Mouse (Mus musculus): ENCODE measurements around the gene Ogt. TPM values are rescaled to one million over a fixed set of nuclear protein-coding genes. Genes with fewer than 3 reads are reported as not detected.

Gene Ogt
- polyA plus RNA-seq, 3 experiments from 2014 or later, result 153 to 224 (median 174) TPM

Other genes with a start within 250 kb of the Ogt start
- gene Zmym3, start 219.2 kb upstream of the Ogt start, polyA plus RNA-seq (2017; shearing (Covaris generic)), result 10 to 100 TPM; 12.3 to 22.1 (median 15.8) TPM
- 100 to 1,000 TPM; 343 to 390 (median 352) TPM for gene Nono, start 210.7 kb upstream of the Ogt start, polyA plus RNA-seq (2017; shearing (Covaris generic))
- gene Itgb1bp2, start 191.0 kb upstream of the Ogt start, polyA plus RNA-seq (2017; shearing (Covaris generic)), result under 1 TPM in 2 of 3 experiments, not detected in 1; 0.26 to 0.73 TPM
- gene Taf1, start 107.3 kb upstream of the Ogt start, polyA plus RNA-seq (2017; shearing (Covaris generic)), result 10 to 100 TPM; 22.0 to 25.9 (median 23.1) TPM
- gene Cxcr3, start 94.2 kb downstream of the Ogt start, polyA plus RNA-seq (2017; shearing (Covaris generic)), result 100 to 1,000 TPM; 176 to 419 (median 200) TPM
- gene Gm4779, start 154.4 kb downstream of the Ogt start, polyA plus RNA-seq (2017; shearing (Covaris generic)), result under 1 TPM in 1 of 3 experiments, not detected in 2; 0.74 TPM
- under 1 TPM in 1 of 3 experiments, not detected in 2; 0.94 TPM for gene 8030474K03Rik, start 154.6 kb downstream of the Ogt start, polyA plus RNA-seq (2017; shearing (Covaris generic))
- 1 to 10 TPM; 1.3 to 6.6 (median 1.5) TPM for gene Nhsl2, start 209.3 kb downstream of the Ogt start, polyA plus RNA-seq (2017; shearing (Covaris generic))

Data from inflammation-experienced regulatory T-cells, adult 6 months (primary cell).